Mouse (Mus musculus): ENCODE results near the gene Gas8.

GRCm38 (mm10) chr8:123476911-123477736 is 41.5 kb upstream of the Gas8 start:
- TF ChIP-seq CTCF (conservative IDR thresholded peaks at IDR 0.05; ENCODE audit: low read length), result no peak
- no peak for TF ChIP-seq POU5F1 (IDR thresholded peaks at IDR 0.05; ENCODE audit: borderline replicate concordance, low read length)
- no peak for TF ChIP-seq NANOG (IDR thresholded peaks at IDR 0.05; ENCODE audit: borderline replicate concordance, low read length)

Measured in E14TG2a.4 (cell line).